Mouse (Mus musculus): ENCODE results near the gene Rnf31. TPM values are rescaled to one million over a fixed set of nuclear protein-coding genes. Genes with fewer than 3 reads are reported as not detected.

Rnf31 gene
- polyA plus RNA-seq, 1 experiment from 2014 or later = 10.2 TPM

- H3K4me2 ChIP-seq (ENCODE audit: low read depth) = no peak overlapping the region
- WGBS = 83% methylated on average over 27 of the region's 27 CpGs
- no peak overlapping the region for H3K27ac ChIP-seq (ENCODE audit: low read depth, low read length)
- no peaks in the 10 kb centered on the region for H3K4me1 ChIP-seq (ENCODE audit: control insufficient read depth, insufficient read depth, low read length)
- H3K4me3 ChIP-seq (ENCODE audit: low read depth, low read length) = no peak overlapping the region
- ATAC-seq (ENCODE audit: insufficient read depth, low FRiP score, low TSS enrichment) (no peak), DNase-seq (ENCODE audit: low spot score) (no peak)
- H3K9ac ChIP-seq (ENCODE audit: low read length) = no peak overlapping the region
- H3K36me3 ChIP-seq (ENCODE audit: control insufficient read depth, insufficient read depth, low read length) = peaks cover 29% of the 10 kb centered on the region
- H3K9me3 ChIP-seq (ENCODE audit: control insufficient read depth, low read length) = no peaks in the 10 kb centered on the region
- H3K27me3 ChIP-seq (ENCODE audit: control insufficient read depth, insufficient read depth, low read length) = no peaks in the 10 kb centered on the region
These were observed 36.7 kb downstream of the Rnf31 start for GRCm38 (mm10) chr14:55628077-55628827.

GRCm38 (mm10) chr14:55629312-55629711, 37.8 kb downstream of the Rnf31 start:
- ATAC-seq (ENCODE audit: insufficient read depth, low FRiP score, low TSS enrichment) (no peak), DNase-seq (ENCODE audit: low spot score) (no peak)
- H3K4me1 ChIP-seq (ENCODE audit: control insufficient read depth, insufficient read depth, low read length) = no peaks in the 10 kb centered on the region
- no peak overlapping the region for H3K9ac ChIP-seq (ENCODE audit: low read length)
- H3K4me2 ChIP-seq (ENCODE audit: low read depth) = no peak overlapping the region
- no peak overlapping the region for H3K27ac ChIP-seq (ENCODE audit: low read depth, low read length)
- peaks cover 33% of the 10 kb centered on the region for H3K36me3 ChIP-seq (ENCODE audit: control insufficient read depth, insufficient read depth, low read length)
- H3K9me3 ChIP-seq (ENCODE audit: control insufficient read depth, low read length) = no peaks in the 10 kb centered on the region
- H3K27me3 ChIP-seq (ENCODE audit: control insufficient read depth, insufficient read depth, low read length) = no peaks in the 10 kb centered on the region
- 50% methylated on average over 5 of the region's 5 CpGs for WGBS
- H3K4me3 ChIP-seq (ENCODE audit: low read depth, low read length) = no peak overlapping the region

GRCm38 (mm10) chr14:55634874-55635522, 43.5 kb downstream of the Rnf31 start:
- H3K27ac ChIP-seq (ENCODE audit: low read depth, low read length) = no peak overlapping the region
- H3K4me2 ChIP-seq (ENCODE audit: low read depth) = peak overlapping the region; percentile 65
- ATAC-seq (ENCODE audit: insufficient read depth, low FRiP score, low TSS enrichment) (peak; percentile 49), DNase-seq (ENCODE audit: low spot score) (no peak)
- H3K36me3 ChIP-seq (ENCODE audit: control insufficient read depth, insufficient read depth, low read length) = peaks cover 17% of the 10 kb centered on the region
- no peaks in the 10 kb centered on the region for H3K27me3 ChIP-seq (ENCODE audit: control insufficient read depth, insufficient read depth, low read length)
- peak overlapping the region; percentile 65 for H3K9ac ChIP-seq (ENCODE audit: low read length)
- peak overlapping the region; percentile 63 for H3K4me3 ChIP-seq (ENCODE audit: low read depth, low read length)
- no peaks in the 10 kb centered on the region for H3K9me3 ChIP-seq (ENCODE audit: control insufficient read depth, low read length)
- 3% methylated on average over 23 of the region's 23 CpGs for WGBS
- H3K4me1 ChIP-seq (ENCODE audit: control insufficient read depth, insufficient read depth, low read length) = peaks cover 4% of the 10 kb centered on the region

GRCm38 (mm10) chr14:55635523-55636007, 44.1 kb downstream of the Rnf31 start, which contains the start of gene Ipo4:
TSS of gene Ipo4 (minus strand) at chr14:55635957.
- DNase-seq (ENCODE audit: low spot score) = peak; percentile 90
- no peaks in the 10 kb centered on the region for H3K9me3 ChIP-seq (ENCODE audit: control insufficient read depth, low read length)
- H3K4me2 ChIP-seq (ENCODE audit: low read depth) = peak within 1 kb of the TSS; percentile 65
- peaks cover 13% of the 10 kb centered on the region for H3K36me3 ChIP-seq (ENCODE audit: control insufficient read depth, insufficient read depth, low read length)
- H3K4me1 ChIP-seq (ENCODE audit: control insufficient read depth, insufficient read depth, low read length) = peaks cover 4% of the 10 kb centered on the region
- 2% methylated on average over 26 of the region's 33 CpGs for WGBS
- no peak within 1 kb of the TSS for H3K27ac ChIP-seq (ENCODE audit: low read depth, low read length)
- peak within 1 kb of the TSS; percentile 63 for H3K4me3 ChIP-seq (ENCODE audit: low read depth, low read length)
- H3K27me3 ChIP-seq (ENCODE audit: control insufficient read depth, insufficient read depth, low read length) = no peaks in the 10 kb centered on the region
- peak; percentile 75; the same call in 1 of the 2 replicates for ATAC-seq (ENCODE audit: insufficient read depth, low FRiP score, low TSS enrichment)
- peak within 1 kb of the TSS; percentile 65 for H3K9ac ChIP-seq (ENCODE audit: low read length)

GRCm38 (mm10) chr14:55637795-55638194, 46.3 kb downstream of the Rnf31 start, which contains the start of gene Gm49378:
TSS of gene Gm49378 (minus strand) at chr14:55637895.
- H3K36me3 ChIP-seq (ENCODE audit: control insufficient read depth, insufficient read depth, low read length) = peaks cover 10% of the 10 kb centered on the region
- WGBS = 95% methylated on average over 9 of the region's 9 CpGs
- H3K27me3 ChIP-seq (ENCODE audit: control insufficient read depth, insufficient read depth, low read length) = no peaks in the 10 kb centered on the region
- peaks cover 10% of the 10 kb centered on the region for H3K4me1 ChIP-seq (ENCODE audit: control insufficient read depth, insufficient read depth, low read length)
- no peaks in the 10 kb centered on the region for H3K9me3 ChIP-seq (ENCODE audit: control insufficient read depth, low read length)
- no peak within 1 kb of the TSS for H3K27ac ChIP-seq (ENCODE audit: low read depth, low read length)
- H3K4me3 ChIP-seq (ENCODE audit: low read depth, low read length) = no peak within 1 kb of the TSS
- H3K9ac ChIP-seq (ENCODE audit: low read length) = no peak within 1 kb of the TSS
- no peak for DNase-seq (ENCODE audit: low spot score)
- no peak for ATAC-seq (ENCODE audit: insufficient read depth, low FRiP score, low TSS enrichment)
- H3K4me2 ChIP-seq (ENCODE audit: low read depth) = no peak within 1 kb of the TSS

- Histone ChIP-seq H3K27ac (ENCODE audit: low read depth, low read length) (no peak overlapping the region), H3K9ac (ENCODE audit: low read length) (no peak overlapping the region), H3K4me1 (ENCODE audit: control insufficient read depth, insufficient read depth, low read length) (peaks cover 15% of the 10 kb centered on the region), H3K36me3 (ENCODE audit: control insufficient read depth, insufficient read depth, low read length) (peaks cover 3% of the 10 kb centered on the region; the same call in 1 of the 2 replicates), H3K4me2 (ENCODE audit: low read depth) (no peak overlapping the region), H3K27me3 (ENCODE audit: control insufficient read depth, insufficient read depth, low read length) (no peaks in the 10 kb centered on the region), H3K4me3 (ENCODE audit: low read depth, low read length) (no peak overlapping the region), H3K9me3 (ENCODE audit: control insufficient read depth, low read length) (no peaks in the 10 kb centered on the region)
- 98% methylated on average over 14 of the region's 14 CpGs for WGBS
- DNase-seq (ENCODE audit: low spot score) (no peak), ATAC-seq (ENCODE audit: insufficient read depth, low FRiP score, low TSS enrichment) (no peak)
These were observed 49.3 kb downstream of the Rnf31 start for GRCm38 (mm10) chr14:55640816-55641215.

- Histone ChIP-seq H3K9ac (ENCODE audit: low read length) (no peak overlapping the region), H3K27me3 (ENCODE audit: control insufficient read depth, insufficient read depth, low read length) (no peaks in the 10 kb centered on the region), H3K4me1 (ENCODE audit: control insufficient read depth, insufficient read depth, low read length) (peaks cover 15% of the 10 kb centered on the region), H3K4me3 (ENCODE audit: low read depth, low read length) (no peak overlapping the region), H3K36me3 (ENCODE audit: control insufficient read depth, insufficient read depth, low read length) (peaks cover 3% of the 10 kb centered on the region; the same call in 1 of the 2 replicates), H3K4me2 (ENCODE audit: low read depth) (no peak overlapping the region), H3K27ac (ENCODE audit: low read depth, low read length) (no peak overlapping the region), H3K9me3 (ENCODE audit: control insufficient read depth, low read length) (no peaks in the 10 kb centered on the region)
- WGBS = 97% methylated on average over 13 of the region's 13 CpGs
- no peak for ATAC-seq (ENCODE audit: insufficient read depth, low FRiP score, low TSS enrichment)
- no peak for DNase-seq (ENCODE audit: low spot score)
These were observed 49.8 kb downstream of the Rnf31 start for GRCm38 (mm10) chr14:55641291-55641690.

GRCm38 (mm10) chr14:55642679-55643059, 51.2 kb downstream of the Rnf31 start:
- peak overlapping the region; percentile 92 for H3K27ac ChIP-seq (ENCODE audit: low read depth, low read length)
- WGBS = 21% methylated on average over 8 of the region's 8 CpGs
- peaks cover 6% of the 10 kb centered on the region; the same call in 1 of the 2 replicates for H3K36me3 ChIP-seq (ENCODE audit: control insufficient read depth, insufficient read depth, low read length)
- H3K9me3 ChIP-seq (ENCODE audit: control insufficient read depth, low read length) = no peaks in the 10 kb centered on the region
- ATAC-seq (ENCODE audit: insufficient read depth, low FRiP score, low TSS enrichment) = peak; percentile 36; the same call in 1 of the 2 replicates
- DNase-seq (ENCODE audit: low spot score) = no peak
- H3K4me3 ChIP-seq (ENCODE audit: low read depth, low read length) = peak overlapping the region; percentile 94
- no peaks in the 10 kb centered on the region for H3K27me3 ChIP-seq (ENCODE audit: control insufficient read depth, insufficient read depth, low read length)
- peaks cover 15% of the 10 kb centered on the region for H3K4me1 ChIP-seq (ENCODE audit: control insufficient read depth, insufficient read depth, low read length)
- peak overlapping the region; percentile 72 for H3K4me2 ChIP-seq (ENCODE audit: low read depth)
- peak overlapping the region; percentile 95 for H3K9ac ChIP-seq (ENCODE audit: low read length)

Data from neural tube, embryonic 11.5 days (tissue).